Comparison of ENCODE assay signal across 21 mouse cellular contexts in the genomic region with DNA sequence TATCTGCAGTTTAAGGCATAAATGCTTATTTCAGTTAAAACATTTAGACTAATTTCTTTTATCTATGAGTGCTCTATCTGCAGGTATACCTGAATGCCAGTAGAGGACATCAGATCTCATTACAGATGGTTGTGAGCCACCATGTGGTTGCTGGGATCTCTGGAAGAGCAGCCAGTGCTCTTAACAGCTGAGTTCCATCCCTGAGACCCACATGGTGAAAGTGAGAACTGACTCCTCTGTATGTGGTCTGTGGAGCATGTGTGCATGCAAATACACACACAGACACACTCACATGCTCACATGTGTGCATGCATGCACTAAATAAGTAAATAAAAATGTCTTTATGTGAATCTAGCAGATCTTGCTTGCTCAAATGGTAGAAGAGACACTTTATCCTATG. TPM values are rescaled to one million over a fixed set of nuclear protein-coding genes. Genes with fewer than 3 reads are reported as not detected.
DNase-seq lines count a peak whose midpoint lies in the region; ATAC-seq and TF ChIP-seq lines count a peak whose summit lies in the region.
"Had no signal": no experiment of that assay in that cellular context is flagged by ENCODE, and none has a peak within 500 bp of the region (broad histone marks: within the 10 kb centered on the region; RNA-seq: fewer than 3 reads in every experiment).

No protein-coding gene starts in this region.

- no peak for DNase-seq in heart, adult 2 months
- no peak for DNase-seq in heart, adult 8-10 months (ENCODE audit: low spot score)
- DNase-seq in liver, postnatal 0 days: no peak
- no peak for DNase-seq in liver
- DNase-seq in Patski (ENCODE audit: low read depth, low spot score): no peak
- DNase-seq in retina, embryonic 14.5 days (ENCODE audit: low spot score): no peak
- DNase-seq in right cerebral cortex, postnatal 10 days (ENCODE audit: low spot score in 2 of 2): no peak
- DNase-seq: adrenal gland, postnatal 10 days; cerebellum, adult 2 months; cerebellum, postnatal 25 days; embryo, embryonic 11 days; gastrocnemius, postnatal 25 days; heart, adult 18-20 months; kidney, postnatal 10 days had no signal

- TF ChIP-seq EP300 in heart, adult 2 months (IDR thresholded peaks at IDR 0.05; ENCODE audit: insufficient read depth, low read depth, low read length): no peak
- no peak for TF ChIP-seq EP300 in liver, postnatal 0 days (IDR thresholded peaks at IDR 0.05; ENCODE audit: low read depth)

- TF ChIP-seq POLR2A in heart, adult 2 months (IDR thresholded peaks at IDR 0.05; ENCODE audit: insufficient read depth, low read depth, low read length): no peak

- no peak overlapping the region for H3K9ac ChIP-seq in heart, adult 2 months (ENCODE audit: low read depth, low read length)
- H3K9ac ChIP-seq in liver, postnatal 0 days (replicated peaks): no peak overlapping the region
- H3K9ac ChIP-seq: forebrain, embryonic 13.5 days; hindbrain, embryonic 14.5 days; midbrain, embryonic 12.5 days; neural tube, embryonic 12.5 days had no signal

- no peak overlapping the region for H3K27ac ChIP-seq in heart, adult 2 months
- H3K27ac ChIP-seq in liver, postnatal 0 days (ENCODE audit: low read depth): no peak overlapping the region
- H3K27ac ChIP-seq: forebrain, embryonic 13.5 days; hindbrain, embryonic 14.5 days; limb, embryonic 10.5 days; midbrain, embryonic 12.5 days; neural tube, embryonic 12.5 days had no signal

- H3K4me2 ChIP-seq in liver, postnatal 0 days (ENCODE audit: low read depth, low read length): no peak overlapping the region
- H3K4me2 ChIP-seq: forebrain, embryonic 13.5 days; hindbrain, embryonic 14.5 days; midbrain, embryonic 12.5 days; neural tube, embryonic 12.5 days had no signal

- H3K9me3 ChIP-seq in liver, postnatal 0 days (ENCODE audit: low read length): no peaks in the 10 kb centered on the region
- H3K9me3 ChIP-seq: forebrain, embryonic 13.5 days; limb, embryonic 10.5 days; midbrain, embryonic 12.5 days; neural tube, embryonic 12.5 days had no signal

- H3K27me3 ChIP-seq in heart, adult 2 months (ENCODE audit: control insufficient read depth, insufficient read depth, low read length): no peaks in the 10 kb centered on the region
- H3K27me3 ChIP-seq in liver, postnatal 0 days (ENCODE audit: insufficient read depth, low read length): no peaks in the 10 kb centered on the region
- H3K27me3 ChIP-seq in Patski: peaks cover 43% of the 10 kb centered on the region
- H3K27me3 ChIP-seq: forebrain, embryonic 13.5 days; midbrain, embryonic 12.5 days; neural tube, embryonic 12.5 days had no signal

- POLR2A ChIA-PET in Patski (lab: Charles Lee): no interaction called here

- H3K36me3 ChIP-seq in heart, adult 2 months (ENCODE audit: control insufficient read depth, insufficient read depth, low read length): no peaks in the 10 kb centered on the region
- H3K36me3 ChIP-seq in liver, postnatal 0 days (replicated peaks; ENCODE audit: insufficient read depth, low read length): no peaks in the 10 kb centered on the region
- H3K36me3 ChIP-seq: limb, embryonic 10.5 days; midbrain, embryonic 12.5 days; neural tube, embryonic 12.5 days had no signal

- no peak for ATAC-seq in liver, postnatal 0 days
- no peak for ATAC-seq in Patski
- ATAC-seq: forebrain, embryonic 13.5 days; intestine, embryonic 16.5 days had no signal

- H3K4me1 ChIP-seq in heart, adult 2 months (ENCODE audit: control insufficient read depth, insufficient read depth, low read length): no peaks in the 10 kb centered on the region
- no peaks in the 10 kb centered on the region for H3K4me1 ChIP-seq in liver, postnatal 0 days (ENCODE audit: insufficient read depth)
- H3K4me1 ChIP-seq: forebrain, embryonic 13.5 days; limb, embryonic 10.5 days; midbrain, embryonic 12.5 days; neural tube, embryonic 12.5 days had no signal

- in situ Hi-C loops in Patski (cut with MboI; ENCODE audit: low pct_unique_long_range_greater_than_20kb): loop anchor here (5.0 kb wide), 2 partner anchors 153 to 393 kb away; no protein-coding TSS in a partner anchor

- CTCF ChIA-PET in Patski (lab: Charles Lee): interaction anchor here (3.1 to 5.1 kb wide), 2 partner anchors 8 to 150 kb away, joined by 12 to 20 read pairs; no protein-coding TSS in a partner anchor

- TF ChIP-seq CTCF in heart, adult 2 months (IDR thresholded peaks at IDR 0.05): peak; percentile 44
- peak; percentile 16; the same call in 1 of the 2 replicates for TF ChIP-seq CTCF in liver, postnatal 0 days (IDR thresholded peaks at IDR 0.05; ENCODE audit: low read depth)
- TF ChIP-seq CTCF in Patski (IDR thresholded peaks at IDR 0.05): peak; percentile 33

- no peak overlapping the region for H3K4me3 ChIP-seq in heart, adult 2 months
- no peak overlapping the region for H3K4me3 ChIP-seq in liver, postnatal 0 days (ENCODE audit: low read depth, low read length)
- H3K4me3 ChIP-seq: forebrain, embryonic 13.5 days; limb, embryonic 10.5 days; midbrain, embryonic 12.5 days; neural tube, embryonic 12.5 days had no signal

- no peaks in the 10 kb centered on the region for H3K79me2 ChIP-seq in heart, adult 2 months (replicated peaks; ENCODE audit: control insufficient read depth, insufficient read depth, low read length)

- intact Hi-C loops in heart, adult 2 months (cut with DNase I): no loop called here

RNA-seq across cellular contexts. Expression of a gene that starts 29.4 kb away (rescaled TPM):
- total RNA-seq in heart, adult 2 months (2021): under 1 TPM; 0.26 to 0.48 TPM
- 0.20 and 0.49 TPM in 2 replicates for polyA plus RNA-seq in heart, adult 2 months (2012; rRNA removed)
- under 1 TPM in 1 of 4 experiments, not detected in 3; 0.16 TPM for total RNA-seq in heart, adult 8-10 months (2022)
- 1.0 and 1.5 TPM in 2 replicates for polyA plus RNA-seq in liver, postnatal 0 days (2015; fragmentation: Nextera tagmentation; extraction: Ambion mirVana)
- not detected for polyA plus RNA-seq in Patski (2021)
- total RNA-seq: layer of hippocampus, postnatal 14 days had no signal
- polyA plus RNA-seq: forebrain, embryonic 13.5 days; hindbrain, embryonic 14.5 days; midbrain, embryonic 12.5 days; neural tube, embryonic 12.5 days had no signal
